Mouse (Mus musculus) liver, embryonic 14.5 days (tissue): ENCODE results near the gene Gm4131. TPM values are rescaled to one million over a fixed set of nuclear protein-coding genes. Genes with fewer than 3 reads are reported as not detected.

ENCODE experiments used
- ATAC-seq: fragments of 200-750 bp; cut with Nextera tagmentation; 2 replicates; pipeline ENCODE4 v1.8.0; 2017; ENCODE audit warnings: moderate number of reproducible peaks, mild to moderate bottlenecking, moderate library complexity; ENCODE audit not compliant: insufficient read depth
- DNase-seq, 3 experiments: peaks; one replicate each; pipeline ENCODE4 v3.0.0-alpha.2; 2012 to 2013; ENCODE audit warnings: low read depth in 3 of 3, low spot score in 3 of 3
- H3K27ac ChIP-seq: fragments of 300-500 bp; sonication (generic); 2 replicates; pipeline ENCODE4 v1.5.1; 2014; ENCODE audit warnings: moderate library complexity, mild to moderate bottlenecking, control low read depth, inconsistent platforms
- H3K27me3 ChIP-seq: fragments of 300-500 bp; sonication (generic); 2 replicates; pipeline ENCODE4 v1.6.1; 2014; ENCODE audit warnings: mild to moderate bottlenecking, low read length, moderate library complexity; ENCODE audit not compliant: control insufficient read depth, insufficient read depth
- H3K36me3 ChIP-seq: fragments of 300-500 bp; sonication (generic); replicated peaks from 2 replicates; pipeline ENCODE4 v1.6.1; 2014; ENCODE audit warnings: low read depth; ENCODE audit not compliant: control insufficient read depth, insufficient read depth
- H3K4me1 ChIP-seq, 2 experiments: fragments of 200-500 bp in 1 of 2; fragments of 300-500 bp in 1 of 2; sonication (generic) in 1 of 2; replicated peaks; 2 replicates each; pipeline ENCODE4 v1.6.1; 2012 to 2014; ENCODE audit warnings: antibody characterized with exemption in 1 of 2, inconsistent platforms in 1 of 2, low read length in 1 of 2; ENCODE audit not compliant: control insufficient read depth in 2 of 2, insufficient read depth in 2 of 2
- H3K4me2 ChIP-seq: fragments of 300-500 bp; sonication (generic); 2 replicates; pipeline ENCODE4 v1.6.1; 2014; ENCODE audit warnings: low read depth, mild to moderate bottlenecking, control low read depth, moderate library complexity
- H3K4me3 ChIP-seq, 2 experiments: fragments of 200-500 bp in 1 of 2; fragments of 300-500 bp in 1 of 2; sonication (generic) in 1 of 2; 2 replicates each; pipeline ENCODE4 v1.5.1; 2012 to 2014; ENCODE audit warnings: low read depth in 2 of 2, low read length in 2 of 2, mild to moderate bottlenecking in 2 of 2, control low read depth in 1 of 2, inconsistent platforms in 1 of 2, moderate library complexity in 1 of 2; ENCODE audit not compliant: insufficient read depth in 1 of 2
- H3K9ac ChIP-seq: fragments of 300-500 bp; sonication (generic); replicated peaks from 2 replicates; pipeline ENCODE4 v1.6.1; 2014; ENCODE audit warnings: mild to moderate bottlenecking, control low read depth, moderate library complexity
- H3K9me3 ChIP-seq: fragments of 300-500 bp; sonication (generic); 2 replicates; pipeline ENCODE4 v1.6.1; 2016; ENCODE audit warnings: low read length, mixed read lengths; ENCODE audit not compliant: control insufficient read depth
- CTCF ChIP-seq: IDR thresholded peaks from 2 replicates; pipeline ENCODE4 v1.5.1; 2016; ENCODE audit warnings: antibody characterized with exemption, low read depth, control low read depth
- EP300 ChIP-seq: IDR thresholded peaks from 2 replicates; pipeline ENCODE4 v1.6.1; 2016; ENCODE audit warnings: antibody characterized with exemption, low read depth
- WGBS: fragments of 180-500 bp; shearing (Covaris S2); extraction: QIAGEN DNeasy Blood & Tissue Kit; methylation state at CpG from one replicate; pipeline ENCODE4 v1.1.7; 2014; ENCODE audit not compliant: insufficient replicate concordance; 5-methylcytosine and 5-hydroxymethylcytosine counted together
- polyA plus RNA-seq, 2 experiments: library from polyadenylated mRNA; depleted of rRNA in 1 of 2; stranded (reverse) in 1 of 2; unstranded in 1 of 2; fragments of >200 nt; fragmentation: Nextera tagmentation in 1 of 2; extraction: Ambion mirVana in 1 of 2; gene quantifications; 2 replicates each; pipeline versions ENCODE4 v1.2.1 to v1.2.3; 2012 to 2014

The Gm4131 gene
- polyA plus RNA-seq, 2 experiments, result not detected

DNA sequence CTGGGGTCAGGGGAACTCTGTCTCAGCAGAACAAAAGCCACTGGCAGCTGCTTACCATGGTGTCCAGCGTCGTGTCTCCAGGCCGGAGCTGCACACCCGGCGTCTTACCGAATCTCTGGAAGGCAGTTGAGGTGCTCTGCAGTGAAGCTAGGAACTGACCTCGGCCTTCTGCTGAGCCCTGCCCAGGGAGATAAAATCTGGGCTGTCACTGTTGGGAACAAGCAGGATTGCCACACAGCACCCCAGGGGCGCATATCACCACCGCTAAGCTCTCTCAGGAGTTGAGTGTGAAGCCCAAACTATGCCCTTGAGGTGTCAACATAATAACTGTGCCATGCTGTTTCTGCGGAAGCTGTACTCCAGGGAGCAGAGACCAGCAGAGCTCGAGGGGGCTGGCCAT lies 113.4 kb downstream of the Gm4131 start:
- 61% methylated on average over 11 of the region's 11 CpGs for WGBS
- H3K9me3 ChIP-seq, result no peaks in the 10 kb centered on the region
- H3K27ac ChIP-seq, result no peak overlapping the region
- no peaks in the 10 kb centered on the region for H3K27me3 ChIP-seq
- no peaks in the 10 kb centered on the region for H3K36me3 ChIP-seq
- no peak overlapping the region for H3K4me3 ChIP-seq
- H3K4me2 ChIP-seq, result no peak overlapping the region
- no peak overlapping the region for H3K9ac ChIP-seq
- H3K4me1 ChIP-seq, result no peaks in the 10 kb centered on the region
- no peak for TF ChIP-seq EP300
- no peak for ATAC-seq
- no peak for DNase-seq

DNA sequence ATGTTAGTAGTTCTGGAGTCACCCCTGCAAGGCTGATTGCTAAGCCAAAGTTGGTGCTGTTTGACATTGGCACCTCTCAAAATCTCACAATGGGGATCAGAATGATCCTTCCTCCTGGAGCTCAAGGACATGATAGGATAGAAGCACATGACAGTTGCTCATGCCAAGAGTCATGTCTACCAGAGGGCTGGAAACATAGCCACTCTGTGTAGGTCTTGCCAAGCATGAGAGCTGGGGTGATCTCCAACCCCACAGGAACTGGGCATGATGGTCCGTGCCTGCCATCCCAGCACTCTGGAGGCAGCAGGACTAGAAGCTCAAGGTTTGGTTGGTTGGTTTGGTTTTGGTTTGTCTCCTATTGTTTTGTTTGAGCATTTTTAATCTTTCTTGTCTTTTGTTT lies 116.0 kb downstream of the Gm4131 start:
- no peak overlapping the region for H3K9ac ChIP-seq
- no peaks in the 10 kb centered on the region for H3K4me1 ChIP-seq
- no peak overlapping the region for H3K4me2 ChIP-seq
- no peak overlapping the region for H3K4me3 ChIP-seq
- H3K36me3 ChIP-seq, result no peaks in the 10 kb centered on the region
- TF ChIP-seq EP300, result no peak
- TF ChIP-seq CTCF, result no peak
- DNase-seq, result no peak
- WGBS, result 56% methylated on average over 1 of the region's 1 CpGs
- no peak overlapping the region for H3K27ac ChIP-seq
- H3K9me3 ChIP-seq, result no peaks in the 10 kb centered on the region
- no peak for ATAC-seq
- no peaks in the 10 kb centered on the region for H3K27me3 ChIP-seq

DNA sequence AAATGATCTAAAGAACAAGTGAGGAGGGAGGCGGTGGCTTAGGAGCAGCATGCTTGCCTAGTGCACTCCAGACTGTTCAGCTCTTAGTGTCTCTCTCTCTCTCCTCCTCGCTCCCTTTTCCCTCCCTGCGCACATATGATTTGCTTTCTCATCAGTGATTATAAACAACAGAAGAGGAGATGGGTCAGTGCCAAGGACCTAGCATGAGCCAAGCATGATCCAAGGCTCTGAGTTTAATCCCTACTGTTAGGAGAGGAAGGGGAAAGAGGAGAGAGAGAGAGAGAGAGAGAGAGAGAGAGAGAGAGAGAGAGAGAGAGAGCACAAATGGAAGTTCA lies 119.5 kb downstream of the Gm4131 start:
- DNase-seq (no peak), ATAC-seq (no peak)
- Histone ChIP-seq H3K4me2 (no peak overlapping the region), H3K9me3 (no peaks in the 10 kb centered on the region), H3K4me1 (no peaks in the 10 kb centered on the region), H3K36me3 (no peaks in the 10 kb centered on the region), H3K27me3 (no peaks in the 10 kb centered on the region), H3K9ac (no peak overlapping the region), H3K4me3 (no peak overlapping the region), H3K27ac (no peak overlapping the region)
- no peak for TF ChIP-seq EP300
- no peak for TF ChIP-seq CTCF
- WGBS, result 61% methylated on average over 3 of the region's 3 CpGs

DNA sequence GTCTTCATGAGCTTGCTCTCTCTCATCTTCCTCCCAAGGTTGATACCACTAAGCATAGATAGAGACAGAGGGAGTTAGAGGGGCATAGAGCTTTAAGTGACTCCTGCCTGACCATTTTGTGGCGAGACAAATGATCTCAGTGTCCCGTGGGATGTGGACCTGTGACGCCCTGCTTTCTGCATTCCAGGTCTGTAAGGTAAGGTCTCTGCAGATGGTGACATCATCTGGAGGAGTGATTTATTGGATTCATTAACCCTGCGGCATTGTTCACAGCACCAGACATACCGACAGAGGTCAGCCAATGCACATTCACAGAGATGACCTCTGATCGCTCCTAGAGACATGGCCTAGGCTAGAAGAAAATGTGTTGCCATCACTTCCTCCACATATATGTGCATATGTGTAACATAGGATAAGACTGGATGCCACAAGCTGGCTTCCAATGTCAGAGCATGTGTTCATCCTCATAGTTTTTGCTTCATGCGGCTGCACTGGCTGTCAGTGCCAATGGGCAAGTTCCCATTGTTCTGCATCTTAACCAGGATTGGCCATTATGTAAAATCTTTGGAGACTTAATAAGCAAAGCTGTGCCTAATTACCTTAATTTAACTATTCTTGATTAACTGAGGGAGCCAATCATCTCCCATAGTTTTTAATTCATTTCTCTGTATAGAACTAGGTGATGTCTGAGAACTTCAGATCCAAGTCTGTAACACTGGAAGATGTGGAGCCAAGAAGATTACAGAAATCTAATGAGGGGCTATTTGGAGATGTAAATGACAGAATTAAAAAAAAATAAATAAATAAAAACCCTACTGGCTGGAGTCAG lies 120.1 kb downstream of the Gm4131 start:
- H3K4me1 ChIP-seq, result no peaks in the 10 kb centered on the region
- ATAC-seq, result no peak
- no peaks in the 10 kb centered on the region for H3K27me3 ChIP-seq
- no peak overlapping the region for H3K9ac ChIP-seq
- no peak for DNase-seq
- TF ChIP-seq EP300 (no peak), CTCF (no peak)
- no peak overlapping the region for H3K4me3 ChIP-seq
- H3K4me2 ChIP-seq, result no peak overlapping the region
- H3K36me3 ChIP-seq, result no peaks in the 10 kb centered on the region
- H3K9me3 ChIP-seq, result no peaks in the 10 kb centered on the region
- H3K27ac ChIP-seq, result no peak overlapping the region
- WGBS, result 70% methylated on average over 7 of the region's 7 CpGs

DNA sequence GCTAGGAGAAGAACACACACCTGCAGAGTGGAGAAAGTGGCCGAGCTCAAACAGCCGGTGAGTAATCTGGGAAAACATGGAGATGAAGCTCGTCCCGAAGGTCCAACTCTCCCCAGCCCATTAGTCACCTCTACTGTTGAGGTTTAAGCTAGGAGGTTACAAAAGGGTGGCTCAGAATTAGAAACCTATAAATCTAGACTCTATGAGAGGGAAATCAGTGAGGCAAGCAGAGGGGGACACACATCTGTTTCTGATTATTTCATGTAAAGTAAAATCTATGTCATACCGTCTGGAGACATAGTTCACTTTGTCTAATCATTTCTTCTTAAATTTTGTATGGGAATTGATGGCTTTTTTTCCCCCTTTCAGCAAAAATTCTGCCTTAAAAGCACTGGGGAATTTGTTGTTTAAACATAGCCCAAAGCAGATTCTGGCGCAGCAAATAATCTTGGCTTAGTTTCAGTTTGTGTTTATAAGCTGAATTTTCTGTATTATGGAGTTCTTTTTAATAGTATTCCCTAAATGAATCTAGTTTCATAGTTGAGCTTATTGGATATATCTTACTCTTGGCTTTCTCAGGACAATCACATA lies 122.8 kb downstream of the Gm4131 start:
- H3K27me3 ChIP-seq, result no peaks in the 10 kb centered on the region
- no peak overlapping the region for H3K4me2 ChIP-seq
- no peak overlapping the region for H3K4me3 ChIP-seq
- ATAC-seq, result no peak
- no peak for DNase-seq
- no peaks in the 10 kb centered on the region for H3K36me3 ChIP-seq
- 68% methylated on average over 6 of the region's 6 CpGs for WGBS
- no peaks in the 10 kb centered on the region for H3K4me1 ChIP-seq
- H3K9ac ChIP-seq, result no peak overlapping the region
- H3K9me3 ChIP-seq, result no peaks in the 10 kb centered on the region
- no peak overlapping the region for H3K27ac ChIP-seq
- TF ChIP-seq CTCF, result no peak
- no peak for TF ChIP-seq EP300
